8 mouse cellular contexts compared by ENCODE assay signal in the genomic region with DNA sequence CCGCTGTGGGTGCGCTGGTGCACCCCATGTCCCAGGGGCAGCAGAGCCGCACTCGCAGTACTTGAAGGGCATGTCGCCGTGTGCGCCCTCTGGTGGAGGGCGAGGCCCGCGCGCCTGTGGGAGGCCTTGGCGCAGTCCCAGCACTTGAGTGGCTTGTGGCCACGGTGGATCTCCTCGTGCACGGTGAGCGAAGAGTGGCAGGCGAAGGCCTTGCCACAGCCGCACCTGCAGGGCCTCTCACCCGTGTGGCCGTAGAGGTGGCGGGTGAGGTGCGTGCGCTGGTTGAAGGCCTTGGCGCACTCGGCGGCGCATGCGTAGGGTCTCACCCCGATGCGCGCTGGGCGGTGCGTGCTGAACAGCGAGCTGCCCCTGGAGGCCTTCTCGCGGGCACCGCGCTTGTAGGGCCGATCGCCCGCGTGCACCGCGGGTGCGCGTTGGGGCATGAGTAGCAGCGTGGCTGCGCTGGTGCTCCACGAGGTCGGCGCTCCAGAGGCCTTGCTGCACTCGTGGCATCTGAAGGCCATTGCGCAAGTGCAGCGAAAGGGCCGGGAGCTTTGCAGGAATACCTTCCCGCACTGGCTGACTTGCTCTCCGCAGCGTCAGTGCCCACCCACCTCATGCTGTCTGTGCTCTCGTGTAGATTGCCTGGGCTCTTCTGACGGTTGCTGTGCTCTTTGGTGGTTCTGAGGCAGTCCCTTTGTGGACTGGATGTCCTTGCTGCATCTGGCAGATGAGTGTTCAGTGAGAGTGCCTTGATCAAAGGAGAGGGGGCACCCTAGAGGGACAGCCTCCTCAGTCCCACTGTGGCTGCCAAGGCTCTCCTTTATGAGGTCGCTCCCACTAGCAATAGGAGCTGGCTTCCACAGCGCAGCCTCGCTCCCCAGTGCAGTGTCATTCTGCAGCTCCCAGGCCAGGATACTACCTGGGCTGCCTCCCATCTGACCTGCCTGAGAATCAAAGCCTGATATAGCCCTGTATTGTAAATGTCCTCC. TPM values are rescaled to one million over a fixed set of nuclear protein-coding genes. Genes with fewer than 3 reads are reported as not detected.
DNase-seq lines count a peak whose midpoint lies in the region; ATAC-seq and TF ChIP-seq lines count a peak whose summit lies in the region.

No protein-coding gene starts in this region.

- TF ChIP-seq CTCF in cortical plate, adult 2 months (IDR thresholded peaks at IDR 0.05; ENCODE audit: extremely low read depth, insufficient read depth, low read length) = peak; percentile 62

- 0 out of 2 replicates have a peak, but pooled peaks cover 3% of the 10 kb centered on the region for H3K27me3 ChIP-seq in intestine, embryonic 15.5 days (replicated peaks)
- no peaks in the 10 kb centered on the region for H3K27me3 ChIP-seq in limb, embryonic 15.5 days
- peaks cover 21% of the 10 kb centered on the region for H3K27me3 ChIP-seq in midbrain, embryonic 15.5 days (replicated peaks)
- no peaks in the 10 kb centered on the region for H3K27me3 ChIP-seq in stomach, embryonic 14.5 days (ENCODE audit: control insufficient read depth, insufficient read depth, low read length)

- ATAC-seq in intestine, embryonic 15.5 days = peak; percentile 91
- peak; percentile 77 for ATAC-seq in limb, embryonic 15.5 days (ENCODE audit: insufficient number of reproducible peaks, low FRiP score, low TSS enrichment, low read depth)
- ATAC-seq in midbrain, embryonic 15.5 days (replicated peaks) = peak; percentile 90
- ATAC-seq in stomach, embryonic 14.5 days (ENCODE audit: insufficient number of reproducible peaks, insufficient read depth, low FRiP score, low read depth) = peak; percentile 85

- 3% methylated on average over 62 of the region's 63 CpGs for WGBS in intestine, embryonic 15.5 days
- 1% methylated on average over 63 of the region's 63 CpGs for WGBS in limb, embryonic 15.5 days
- 1% methylated on average over 63 of the region's 63 CpGs for WGBS in midbrain, embryonic 15.5 days
- 2% methylated on average over 63 of the region's 63 CpGs for WGBS in stomach, embryonic 14.5 days

- no peaks in the 10 kb centered on the region for H3K36me3 ChIP-seq in intestine, embryonic 15.5 days
- no peaks in the 10 kb centered on the region for H3K36me3 ChIP-seq in limb, embryonic 15.5 days
- H3K36me3 ChIP-seq in midbrain, embryonic 15.5 days (replicated peaks) = no peaks in the 10 kb centered on the region
- H3K36me3 ChIP-seq in stomach, embryonic 14.5 days (ENCODE audit: control insufficient read depth, insufficient read depth, low read length) = no peaks in the 10 kb centered on the region

- peak overlapping the region; percentile 97 for H3K4me2 ChIP-seq in intestine, embryonic 15.5 days (replicated peaks)
- peak overlapping the region; percentile 90 for H3K4me2 ChIP-seq in limb, embryonic 15.5 days
- H3K4me2 ChIP-seq in midbrain, embryonic 15.5 days = peak overlapping the region; percentile 88
- peak overlapping the region; percentile 77 for H3K4me2 ChIP-seq in stomach, embryonic 14.5 days (replicated peaks; ENCODE audit: low read depth, low read length)

- DNase-seq in 3134 (ENCODE audit: extremely low read depth, insufficient read length, low spot score) = peak; percentile 71
- peak; percentile 72 for DNase-seq in WW6 (ENCODE audit: low read depth, low spot score)
- DNase-seq in gastrocnemius, postnatal 25 days = peak; percentile 56

- TF ChIP-seq POLR2A in cortical plate, adult 2 months (IDR thresholded peaks at IDR 0.05; ENCODE audit: extremely low read depth, insufficient read depth, low read length) = peak; percentile 54

- no peak overlapping the region for H3K27ac ChIP-seq in cortical plate, adult 2 months (ENCODE audit: insufficient read depth, low read length)
- 0 out of 2 replicates have a peak overlapping the region, but pooled peaks have one; percentile 32 for H3K27ac ChIP-seq in intestine, embryonic 15.5 days
- H3K27ac ChIP-seq in limb, embryonic 15.5 days = peak overlapping the region; percentile 85
- peak overlapping the region; percentile 72 for H3K27ac ChIP-seq in midbrain, embryonic 15.5 days
- no peak overlapping the region for H3K27ac ChIP-seq in stomach, embryonic 14.5 days (ENCODE audit: low read length)

- H3K4me3 ChIP-seq in cortical plate, adult 2 months (ENCODE audit: insufficient read depth, low read length) = peak overlapping the region; percentile 34
- H3K4me3 ChIP-seq in intestine, embryonic 15.5 days (replicated peaks) = peak overlapping the region; percentile 55
- H3K4me3 ChIP-seq in limb, embryonic 15.5 days = peak overlapping the region; percentile 57
- peak overlapping the region; percentile 51 for H3K4me3 ChIP-seq in midbrain, embryonic 15.5 days
- peak overlapping the region; percentile 39 for H3K4me3 ChIP-seq in stomach, embryonic 14.5 days (ENCODE audit: low read depth, low read length)

- 0 out of 2 replicates have a peak, but pooled peaks cover 1% of the 10 kb centered on the region for H3K4me1 ChIP-seq in cortical plate, adult 2 months (ENCODE audit: control insufficient read depth, insufficient read depth, low read length)
- H3K4me1 ChIP-seq in intestine, embryonic 15.5 days (replicated peaks) = peaks cover 11% of the 10 kb centered on the region
- H3K4me1 ChIP-seq in limb, embryonic 15.5 days = peaks cover 33% of the 10 kb centered on the region
- peaks cover 13% of the 10 kb centered on the region for H3K4me1 ChIP-seq in midbrain, embryonic 15.5 days
- no peaks in the 10 kb centered on the region for H3K4me1 ChIP-seq in stomach, embryonic 14.5 days (ENCODE audit: control insufficient read depth, insufficient read depth, low read length)

- no peaks in the 10 kb centered on the region for H3K9me3 ChIP-seq in intestine, embryonic 15.5 days
- H3K9me3 ChIP-seq in limb, embryonic 15.5 days = no peaks in the 10 kb centered on the region
- no peaks in the 10 kb centered on the region for H3K9me3 ChIP-seq in midbrain, embryonic 15.5 days
- H3K9me3 ChIP-seq in stomach, embryonic 14.5 days (ENCODE audit: control insufficient read depth, low read depth, low read length) = no peaks in the 10 kb centered on the region

- H3K9ac ChIP-seq in intestine, embryonic 15.5 days = peak overlapping the region; percentile 64
- H3K9ac ChIP-seq in limb, embryonic 15.5 days = peak overlapping the region; percentile 57
- peak overlapping the region; percentile 69 for H3K9ac ChIP-seq in midbrain, embryonic 15.5 days
- H3K9ac ChIP-seq in stomach, embryonic 14.5 days (replicated peaks; ENCODE audit: low read depth, low read length) = peak overlapping the region; percentile 39

RNA-seq across cellular contexts. Expression of a gene that starts 17.2 kb away (rescaled TPM):
- 5.3 and 7.4 TPM in 2 replicates for polyA plus RNA-seq in cortical plate, adult 2 months (2012; rRNA removed)
- not detected for total RNA-seq in gastrocnemius, postnatal 25 days (2021)
- polyA plus RNA-seq in intestine, embryonic 15.5 days (2015; fragmentation: Nextera tagmentation; extraction: Ambion mirVana) = not detected in 2 replicates
- polyA plus RNA-seq in limb, embryonic 15.5 days (2015; fragmentation: Nextera tagmentation; extraction: Ambion mirVana) = 0.17 TPM in 1 of 2 replicates, not detected in the other
- polyA plus RNA-seq in midbrain, embryonic 15.5 days (2015; fragmentation: Nextera tagmentation; extraction: Ambion mirVana) = 3.5 and 4.9 TPM in 2 replicates
- polyA plus RNA-seq in stomach, embryonic 14.5 days (2014; fragmentation: Nextera tagmentation; extraction: Ambion mirVana) = not detected in 2 replicates

RNA-seq across cellular contexts. Expression of a gene that starts 18.6 kb away (rescaled TPM):
- polyA plus RNA-seq in cortical plate, adult 2 months (2012; rRNA removed) = 3.5 and 3.7 TPM in 2 replicates
- 1 to 10 TPM; 4.7 to 5.4 TPM for total RNA-seq in gastrocnemius, postnatal 25 days (2021)
- 11.5 and 11.7 TPM in 2 replicates for polyA plus RNA-seq in intestine, embryonic 15.5 days (2015; fragmentation: Nextera tagmentation; extraction: Ambion mirVana)
- 25.0 and 32.4 TPM in 2 replicates for polyA plus RNA-seq in limb, embryonic 15.5 days (2015; fragmentation: Nextera tagmentation; extraction: Ambion mirVana)
- polyA plus RNA-seq in midbrain, embryonic 15.5 days (2015; fragmentation: Nextera tagmentation; extraction: Ambion mirVana) = 1.7 and 2.6 TPM in 2 replicates
- polyA plus RNA-seq in stomach, embryonic 14.5 days (2014; fragmentation: Nextera tagmentation; extraction: Ambion mirVana) = 17.8 and 23.3 TPM in 2 replicates

RNA-seq across cellular contexts. Expression of a gene that starts 22.5 kb away (rescaled TPM):
- 19.0 and 19.4 TPM in 2 replicates for polyA plus RNA-seq in cortical plate, adult 2 months (2012; rRNA removed)
- total RNA-seq in gastrocnemius, postnatal 25 days (2021) = under 1 TPM; 0.79 to 0.88 TPM
- polyA plus RNA-seq in intestine, embryonic 15.5 days (2015; fragmentation: Nextera tagmentation; extraction: Ambion mirVana) = 2.0 and 3.1 TPM in 2 replicates
- 2.2 and 3.4 TPM in 2 replicates for polyA plus RNA-seq in limb, embryonic 15.5 days (2015; fragmentation: Nextera tagmentation; extraction: Ambion mirVana)
- polyA plus RNA-seq in midbrain, embryonic 15.5 days (2015; fragmentation: Nextera tagmentation; extraction: Ambion mirVana) = 3.9 and 5.2 TPM in 2 replicates
- polyA plus RNA-seq in stomach, embryonic 14.5 days (2014; fragmentation: Nextera tagmentation; extraction: Ambion mirVana) = 2.4 and 3.4 TPM in 2 replicates

RNA-seq across cellular contexts. Expression of a gene that starts 56.3 kb away (rescaled TPM):
- 107 and 126 TPM in 2 replicates for polyA plus RNA-seq in cortical plate, adult 2 months (2012; rRNA removed)
- total RNA-seq in gastrocnemius, postnatal 25 days (2021) = 10 to 100 TPM; 15.4 to 18.8 TPM
- 52.3 and 55.6 TPM in 2 replicates for polyA plus RNA-seq in intestine, embryonic 15.5 days (2015; fragmentation: Nextera tagmentation; extraction: Ambion mirVana)
- polyA plus RNA-seq in limb, embryonic 15.5 days (2015; fragmentation: Nextera tagmentation; extraction: Ambion mirVana) = 83.9 and 88.5 TPM in 2 replicates
- 93.2 and 93.4 TPM in 2 replicates for polyA plus RNA-seq in midbrain, embryonic 15.5 days (2015; fragmentation: Nextera tagmentation; extraction: Ambion mirVana)
- 69.8 and 76.6 TPM in 2 replicates for polyA plus RNA-seq in stomach, embryonic 14.5 days (2014; fragmentation: Nextera tagmentation; extraction: Ambion mirVana)

Comparison
In these comparisons a context has a peak if more than half of its experiments do, and no peak if none do; other contexts are left out.
1. H3K27ac ChIP-seq: peak in intestine, embryonic 15.5 days (single experiment), limb, embryonic 15.5 days (single experiment) and midbrain, embryonic 15.5 days (single experiment); none in cortical plate, adult 2 months (single experiment) and stomach, embryonic 14.5 days (single experiment).
2. Peak in every context shown above with its lines, with median percentiles within 50 percentile points of each other: DNase-seq, H3K4me3 ChIP-seq, ATAC-seq, H3K4me2 ChIP-seq and H3K9ac ChIP-seq.